Mouse (Mus musculus): ENCODE data around the gene Defb33.

DNA sequence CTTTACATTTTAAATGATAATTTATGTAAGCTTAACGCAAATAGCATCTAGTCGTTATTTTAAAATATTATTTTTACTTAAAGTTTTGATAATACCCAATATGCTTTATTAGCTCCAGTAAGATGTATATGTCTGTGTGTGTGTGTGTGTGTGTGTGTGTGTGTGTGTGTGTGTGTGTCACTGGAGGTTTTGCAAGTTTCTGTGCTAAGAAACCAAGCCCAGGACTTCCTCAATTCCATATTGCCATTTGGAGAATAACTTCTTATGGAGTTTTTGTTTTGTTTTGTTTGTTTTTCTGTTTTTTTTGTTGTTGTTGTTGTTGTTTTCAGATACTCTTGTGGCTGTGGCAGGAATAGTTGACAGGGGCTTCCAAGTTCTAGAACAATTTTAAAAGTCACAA is 14.7 kb downstream of the Defb33 start:
- TF ChIP-seq EP300 (IDR thresholded peaks at IDR 0.05) (no peak), CTCF (IDR thresholded peaks at IDR 0.05) (no peak)
